ENCODE assay signal across 9 mouse cellular contexts in genomic region chr1:80106269-80106668, GRCm38 (mm10).
DNase-seq lines count a peak whose midpoint lies in the region; TF ChIP-seq lines count a peak whose summit lies in the region.
"Had no signal": no experiment of that assay in that cellular context is flagged by ENCODE, and none has a peak within 500 bp of the region (broad histone marks: within the 10 kb centered on the region; RNA-seq: fewer than 3 reads in every experiment).

No protein-coding gene starts in this region.

- peak; percentile 68 for TF ChIP-seq CTCF in gastrocnemius, adult 2 months (IDR thresholded peaks at IDR 0.05)

- intact Hi-C loops in gastrocnemius, adult 2 months (cut with DNase I): loop anchor here (1.0 to 5.0 kb wide), 2 partner anchors 109 to 320 kb away; no protein-coding TSS in a partner anchor

- H3K27ac ChIP-seq in gastrocnemius, adult 2 months: no peak overlapping the region
- H3K27ac ChIP-seq: heart, embryonic 15.5 days had no signal

- no peak for DNase-seq in gastrocnemius, adult 2 months
- DNase-seq in gastrocnemius, postnatal 4 days (ENCODE audit: low spot score in 2 of 2): no peak
- peak; percentile 22 for DNase-seq in ovary, postnatal 14 days (ENCODE audit: low spot score)
- DNase-seq in ovary, adult 18-20 months (ENCODE audit: low spot score): no peak
- DNase-seq in c-Kit-positive CD71-positive TER-119-positive erythroid progenitor cells, embryonic 14.5 days (ENCODE audit: low spot score): peak; percentile 17
- DNase-seq in kidney, postnatal 36 days: peak; percentile 11 to 42
- DNase-seq in retina, postnatal 1 day: peak; percentile 59
- DNase-seq in frontal cortex, postnatal 10 days (ENCODE audit: low spot score in 2 of 2): no peak

- no peak overlapping the region for H3K4me3 ChIP-seq in gastrocnemius, adult 2 months
- H3K4me3 ChIP-seq: heart, embryonic 15.5 days had no signal

Comparison
In these comparisons a context has a peak if more than half of its experiments do, and no peak if none do; other contexts are left out.
1. DNase-seq: peak in ovary, postnatal 14 days (single experiment), c-Kit-positive CD71-positive TER-119-positive erythroid progenitor cells, embryonic 14.5 days (single experiment), kidney, postnatal 36 days (2 of 2) and retina, postnatal 1 day (single experiment); none in gastrocnemius, adult 2 months (single experiment), gastrocnemius, postnatal 4 days (0 of 2), ovary, adult 18-20 months (single experiment) and frontal cortex, postnatal 10 days (0 of 2).